Mouse (Mus musculus) c-Kit-positive CD71-positive TER-119-positive erythroid progenitor cells, embryonic 14.5 days (primary cell): ENCODE measurements around the gene Castor1.

Experiments used
- DNase-seq: peaks from one replicate; pipeline ENCODE4 v3.0.0-alpha.2; 2013; ENCODE audit warnings: low spot score

The Castor1 gene

GRCm38 (mm10) chr11:4262847-4263246 is 44.8 kb downstream of the Castor1 start:
- no peak for DNase-seq

GRCm38 (mm10) chr11:4263296-4263695 is 45.3 kb downstream of the Castor1 start:
- DNase-seq = no peak

GRCm38 (mm10) chr11:4264066-4264465 is 46.0 kb downstream of the Castor1 start:
- DNase-seq = no peak

- no peak for DNase-seq
Measured at GRCm38 (mm10) chr11:4266271-4267201, 48.5 kb downstream of the Castor1 start.

GRCm38 (mm10) chr11:4267202-4267578 is 49.2 kb downstream of the Castor1 start:
- DNase-seq = no peak

- DNase-seq = no peak
Measured at GRCm38 (mm10) chr11:4268500-4268899, 50.5 kb downstream of the Castor1 start.

- no peak for DNase-seq
Measured at GRCm38 (mm10) chr11:4270744-4271459, 52.9 kb downstream of the Castor1 start.

GRCm38 (mm10) chr11:4271544-4271943 is 53.5 kb downstream of the Castor1 start:
- DNase-seq = no peak
